Comparison of ENCODE assay signal across 8 mouse cellular contexts in the genomic region with DNA sequence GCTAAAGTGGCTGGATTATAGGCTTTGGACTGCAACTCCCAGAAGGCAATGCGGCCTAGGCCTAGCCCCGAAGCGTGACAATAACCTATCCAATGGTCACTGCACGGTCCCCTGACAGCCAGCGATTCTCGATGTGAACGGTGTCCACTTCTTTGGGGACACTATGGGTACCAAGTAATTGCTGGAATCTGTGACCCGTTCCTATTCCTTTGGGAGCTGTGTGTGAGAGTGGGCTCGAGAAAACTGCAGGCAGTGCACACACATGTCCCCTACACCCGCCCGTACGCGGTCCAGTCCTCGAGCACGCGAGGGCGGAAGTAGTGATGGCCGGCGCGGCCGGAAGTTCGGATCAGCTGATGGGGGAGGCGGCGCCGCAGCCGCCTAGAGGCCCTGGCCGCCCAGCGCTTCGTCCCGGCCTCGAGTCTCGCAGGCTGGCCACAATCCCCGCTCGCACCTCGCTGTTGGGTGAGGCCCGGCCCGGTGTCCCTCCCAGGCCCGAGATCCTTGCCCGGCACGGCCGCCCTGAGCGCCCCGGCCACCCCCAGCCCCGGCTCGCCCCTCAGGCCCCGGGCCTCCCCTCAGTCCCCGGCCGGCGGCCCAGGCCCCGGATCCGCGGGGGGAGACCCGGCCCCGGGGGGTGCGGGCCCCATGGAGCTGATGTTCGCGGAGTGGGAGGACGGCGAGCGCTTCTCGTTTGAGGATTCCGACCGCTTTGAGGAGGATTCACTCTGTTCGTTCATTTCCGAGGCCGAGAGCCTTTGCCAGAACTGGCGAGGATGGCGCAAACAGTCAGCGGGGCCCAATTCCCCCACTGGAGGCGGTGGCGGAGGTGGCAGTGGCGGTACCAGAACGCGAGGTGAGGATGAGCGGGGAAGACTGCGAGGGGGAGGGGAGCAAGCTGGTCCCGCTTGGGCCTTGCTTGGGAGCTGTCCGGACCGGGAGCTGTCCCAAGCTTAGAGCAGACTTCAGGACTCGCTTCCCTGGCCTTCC. TPM values are rescaled to one million over a fixed set of nuclear protein-coding genes. Genes with fewer than 3 reads are reported as not detected.
DNase-seq lines count a peak whose midpoint lies in the region; ATAC-seq and TF ChIP-seq lines count a peak whose summit lies in the region.

A gene (plus strand): TSS at position 352 of the 990 bp plus-strand sequence.

- intact Hi-C loops in heart, postnatal 14 days (cut with DNase I): no loop called here

- H3K27ac ChIP-seq in forebrain, embryonic 14.5 days (ENCODE audit: low read depth, low read length): peak within 1 kb of the TSS; percentile 79
- H3K27ac ChIP-seq in neural tube, embryonic 15.5 days (replicated peaks): peak within 1 kb of the TSS; percentile 96

- TF ChIP-seq CTCF in E14TG2a.4 (conservative IDR thresholded peaks at IDR 0.05; ENCODE audit: low read length): no peak

- peaks cover 33% of the 10 kb centered on the region for H3K27me3 ChIP-seq in E14TG2a.4 (ENCODE audit: insufficient read depth, low read length)
- no peaks in the 10 kb centered on the region for H3K27me3 ChIP-seq in forebrain, embryonic 14.5 days (replicated peaks; ENCODE audit: control insufficient read depth, insufficient read depth, low read length)
- no peaks in the 10 kb centered on the region for H3K27me3 ChIP-seq in neural tube, embryonic 15.5 days (replicated peaks)

- under 1% methylated on average over 78 of the region's 80 CpGs for WGBS in forebrain, embryonic 14.5 days
- under 1% methylated on average over 79 of the region's 80 CpGs for WGBS in neural tube, embryonic 15.5 days

- peak within 1 kb of the TSS; percentile 78 for H3K4me2 ChIP-seq in forebrain, embryonic 14.5 days (ENCODE audit: low read length)
- peak within 1 kb of the TSS; percentile 80 for H3K4me2 ChIP-seq in neural tube, embryonic 15.5 days

- peak; percentile 95 for ATAC-seq in cerebellum, adult (ENCODE audit: insufficient number of reproducible peaks, low FRiP score, low TSS enrichment)
- peak; percentile 94 for ATAC-seq in forebrain, embryonic 14.5 days
- ATAC-seq in neural tube, embryonic 15.5 days (ENCODE audit: low FRiP score): peak; percentile 93

- peak; percentile 95 for DNase-seq in forebrain, embryonic 14.5 days (ENCODE audit: low spot score)
- DNase-seq in heart, postnatal 14 days: peak; percentile 91 to 92
- peak; percentile 90 for DNase-seq in layer of hippocampus, adult 11-12 months (ENCODE audit: low spot score)
- DNase-seq in lung, adult 18-20 months: peak; percentile 90 to 91
- peak; percentile 90 for DNase-seq in testis, postnatal 14 days (ENCODE audit: low spot score)

- peaks cover 22% of the 10 kb centered on the region for H3K4me1 ChIP-seq in E14TG2a.4 (replicated peaks; ENCODE audit: low read depth, low read length)
- peaks cover 14% of the 10 kb centered on the region for H3K4me1 ChIP-seq in forebrain, embryonic 14.5 days (ENCODE audit: control insufficient read depth, insufficient read depth, low read length)
- H3K4me1 ChIP-seq in neural tube, embryonic 15.5 days: peaks cover 37% of the 10 kb centered on the region

- peaks cover 39% of the 10 kb centered on the region for H3K36me3 ChIP-seq in E14TG2a.4 (ENCODE audit: insufficient read depth, low read length)
- peaks cover 38% of the 10 kb centered on the region for H3K36me3 ChIP-seq in forebrain, embryonic 14.5 days (ENCODE audit: control insufficient read depth, insufficient read depth, low read length)
- H3K36me3 ChIP-seq in neural tube, embryonic 15.5 days: peaks cover 30% of the 10 kb centered on the region

- no peaks in the 10 kb centered on the region for H3K9me3 ChIP-seq in E14TG2a.4 (ENCODE audit: low read length)
- H3K9me3 ChIP-seq in forebrain, embryonic 14.5 days (replicated peaks; ENCODE audit: control insufficient read depth, low read length): no peaks in the 10 kb centered on the region
- no peaks in the 10 kb centered on the region for H3K9me3 ChIP-seq in neural tube, embryonic 15.5 days (replicated peaks)

- peak within 1 kb of the TSS; percentile 96 for H3K9ac ChIP-seq in forebrain, embryonic 14.5 days (ENCODE audit: low read length)
- H3K9ac ChIP-seq in neural tube, embryonic 15.5 days (replicated peaks): peak within 1 kb of the TSS; percentile 100

- H3K4me3 ChIP-seq in E14TG2a.4 (replicated peaks; ENCODE audit: low read length): peak within 1 kb of the TSS; percentile 87
- H3K4me3 ChIP-seq in forebrain, embryonic 14.5 days (ENCODE audit: low read depth, low read length): peak within 1 kb of the TSS; percentile 97
- peak within 1 kb of the TSS; percentile 100 for H3K4me3 ChIP-seq in neural tube, embryonic 15.5 days (replicated peaks)

RNA-seq across cellular contexts. Expression of the gene that starts here (rescaled TPM):
- 31.8 and 39.1 TPM in 2 replicates for polyA plus RNA-seq in forebrain, embryonic 14.5 days (2014; fragmentation: Nextera tagmentation; extraction: Ambion mirVana)
- total RNA-seq in heart, postnatal 14 days (2021): 10 to 100 TPM; 56.1 to 63.3 TPM
- polyA plus RNA-seq in neural tube, embryonic 15.5 days (2015; fragmentation: Nextera tagmentation; extraction: Ambion mirVana): 39.1 and 43.0 TPM in 2 replicates

Comparison
In these comparisons a context has a peak if more than half of its experiments do, and no peak if none do; other contexts are left out.
1. Peak in every context shown above with its lines: DNase-seq, ATAC-seq, H3K4me3 ChIP-seq and H3K27ac ChIP-seq.